Mouse (Mus musculus) brain, embryonic 14.5 days (tissue): ENCODE data around the gene Erp29.

Experiments used
- CTCF ChIP-seq: fragments of 200-500 bp; IDR thresholded peaks from 2 replicates; pipeline ENCODE4 v1.5.1; 2012; ENCODE audit warnings: inconsistent platforms, mild to moderate bottlenecking, moderate library complexity, borderline replicate concordance; ENCODE audit not compliant: insufficient read depth, insufficient read length; ENCODE audit errors: extremely low read depth
- POLR2A ChIP-seq: fragments of 200-500 bp; IDR thresholded peaks from 2 replicates; pipeline ENCODE4 v1.6.1; 2012; ENCODE audit warnings: mild to moderate bottlenecking, inconsistent platforms, borderline replicate concordance; ENCODE audit not compliant: poor library complexity, insufficient read depth, insufficient read length, severe bottlenecking; ENCODE audit errors: extremely low read depth

DNA sequence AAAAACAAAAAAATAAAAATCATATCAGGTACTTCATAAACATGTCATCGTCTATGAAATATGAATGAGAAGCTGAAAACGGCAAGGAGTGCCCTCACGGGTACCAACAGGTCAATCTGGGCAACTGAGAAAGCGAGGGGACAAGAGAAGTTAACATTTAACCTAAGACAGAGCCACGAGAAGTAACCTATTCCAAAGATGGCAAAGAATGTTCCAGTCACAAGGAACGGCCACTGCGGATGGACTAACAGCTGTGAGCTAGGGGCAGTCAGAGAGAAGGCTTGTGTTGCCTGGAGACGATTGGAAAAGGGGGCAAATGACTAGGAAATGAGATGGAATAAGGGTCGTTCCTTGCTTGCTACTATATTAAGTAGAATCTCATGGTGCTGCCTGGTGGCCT, 1.8 kb downstream of the Erp29 start:
- no peak for TF ChIP-seq POLR2A
- no peak for TF ChIP-seq CTCF
